Mouse (Mus musculus): ENCODE measurements around the gene Prmt7. TPM values are rescaled to one million over a fixed set of nuclear protein-coding genes. Genes with fewer than 3 reads are reported as not detected.
A peak's percentile ranks its signal among the peaks of the same experiment; 100 is the strongest.

Prmt7 gene
- polyA plus RNA-seq, 1 experiment from 2014 or later = 54.1 TPM

GRCm38 (mm10) chr8:106289464-106289863 is 78.7 kb downstream of the Prmt7 start:
- Histone ChIP-seq H3K36me3 (ENCODE audit: control insufficient read depth, insufficient read depth, low read length) (peaks cover 12% of the 10 kb centered on the region; the same call in 1 of the 2 replicates), H3K4me3 (ENCODE audit: low read depth, low read length) (no peak overlapping the region), H3K9me3 (replicated peaks; ENCODE audit: control insufficient read depth, low read length) (no peaks in the 10 kb centered on the region), H3K4me1 (ENCODE audit: control insufficient read depth, insufficient read depth, low read length) (no peaks in the 10 kb centered on the region), H3K9ac (ENCODE audit: low read length) (no peak overlapping the region), H3K27me3 (replicated peaks; ENCODE audit: control insufficient read depth, insufficient read depth, low read length) (no peaks in the 10 kb centered on the region), H3K27ac (ENCODE audit: low read depth, low read length) (no peak overlapping the region), H3K4me2 (ENCODE audit: low read length) (no peak overlapping the region)
- DNase-seq (ENCODE audit: low spot score) (no peak), ATAC-seq (no peak)
- WGBS = 57% methylated on average over 7 of the region's 7 CpGs

GRCm38 (mm10) chr8:106292484-106293396 is 82.0 kb downstream of the Prmt7 start:
- Histone ChIP-seq H3K36me3 (ENCODE audit: control insufficient read depth, insufficient read depth, low read length) (peaks cover 2% of the 10 kb centered on the region; the same call in 1 of the 2 replicates), H3K27ac (ENCODE audit: low read depth, low read length) (no peak overlapping the region), H3K9me3 (replicated peaks; ENCODE audit: control insufficient read depth, low read length) (no peaks in the 10 kb centered on the region), H3K4me3 (ENCODE audit: low read depth, low read length) (no peak overlapping the region), H3K27me3 (replicated peaks; ENCODE audit: control insufficient read depth, insufficient read depth, low read length) (no peaks in the 10 kb centered on the region), H3K9ac (ENCODE audit: low read length) (no peak overlapping the region), H3K4me2 (ENCODE audit: low read length) (no peak overlapping the region), H3K4me1 (ENCODE audit: control insufficient read depth, insufficient read depth, low read length) (no peaks in the 10 kb centered on the region)
- ATAC-seq (no peak), DNase-seq (ENCODE audit: low spot score) (no peak)
- 65% methylated on average over 20 of the region's 20 CpGs for WGBS

- H3K36me3 ChIP-seq (ENCODE audit: control insufficient read depth, insufficient read depth, low read length) = no peaks in the 10 kb centered on the region
- H3K27ac ChIP-seq (ENCODE audit: low read depth, low read length) = no peak overlapping the region
- DNase-seq (ENCODE audit: low spot score) (no peak), ATAC-seq (no peak)
- no peak overlapping the region for H3K4me3 ChIP-seq (ENCODE audit: low read depth, low read length)
- no peaks in the 10 kb centered on the region for H3K9me3 ChIP-seq (replicated peaks; ENCODE audit: control insufficient read depth, low read length)
- no peak overlapping the region for H3K9ac ChIP-seq (ENCODE audit: low read length)
- no peak overlapping the region for H3K4me2 ChIP-seq (ENCODE audit: low read length)
- WGBS = 81% methylated on average over 5 of the region's 5 CpGs
- no peaks in the 10 kb centered on the region for H3K27me3 ChIP-seq (replicated peaks; ENCODE audit: control insufficient read depth, insufficient read depth, low read length)
- peaks cover 10% of the 10 kb centered on the region for H3K4me1 ChIP-seq (ENCODE audit: control insufficient read depth, insufficient read depth, low read length)
Measured at GRCm38 (mm10) chr8:106298261-106298660, 87.5 kb downstream of the Prmt7 start.

DNA sequence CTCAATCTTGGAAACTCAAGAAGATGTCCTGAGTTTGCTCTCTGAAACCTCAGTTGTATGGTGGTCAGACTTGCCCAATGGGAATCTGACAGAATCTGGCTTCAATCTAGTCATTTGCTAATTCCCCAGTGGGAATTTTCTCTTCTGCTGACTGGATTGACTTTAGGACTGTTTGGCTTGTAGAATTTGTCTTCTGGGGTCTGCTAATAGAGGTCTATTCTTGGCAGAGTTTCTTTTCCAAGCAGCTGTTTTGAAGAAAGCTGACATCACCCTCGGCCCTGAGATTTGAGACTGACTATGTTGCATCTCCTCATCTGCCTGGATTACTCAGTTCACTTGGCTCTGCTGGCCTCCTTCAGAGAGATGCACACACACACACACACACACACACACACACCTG is 88.1 kb downstream of the Prmt7 start:
- Histone ChIP-seq H3K9me3 (replicated peaks; ENCODE audit: control insufficient read depth, low read length) (no peaks in the 10 kb centered on the region), H3K4me3 (ENCODE audit: low read depth, low read length) (no peak overlapping the region), H3K4me2 (ENCODE audit: low read length) (no peak overlapping the region), H3K27me3 (replicated peaks; ENCODE audit: control insufficient read depth, insufficient read depth, low read length) (no peaks in the 10 kb centered on the region), H3K27ac (ENCODE audit: low read depth, low read length) (no peak overlapping the region), H3K9ac (ENCODE audit: low read length) (no peak overlapping the region), H3K4me1 (ENCODE audit: control insufficient read depth, insufficient read depth, low read length) (peaks cover 10% of the 10 kb centered on the region), H3K36me3 (ENCODE audit: control insufficient read depth, insufficient read depth, low read length) (no peaks in the 10 kb centered on the region)
- 89% methylated on average over 1 of the region's 1 CpGs for WGBS
- ATAC-seq (no peak), DNase-seq (ENCODE audit: low spot score) (no peak)

DNA sequence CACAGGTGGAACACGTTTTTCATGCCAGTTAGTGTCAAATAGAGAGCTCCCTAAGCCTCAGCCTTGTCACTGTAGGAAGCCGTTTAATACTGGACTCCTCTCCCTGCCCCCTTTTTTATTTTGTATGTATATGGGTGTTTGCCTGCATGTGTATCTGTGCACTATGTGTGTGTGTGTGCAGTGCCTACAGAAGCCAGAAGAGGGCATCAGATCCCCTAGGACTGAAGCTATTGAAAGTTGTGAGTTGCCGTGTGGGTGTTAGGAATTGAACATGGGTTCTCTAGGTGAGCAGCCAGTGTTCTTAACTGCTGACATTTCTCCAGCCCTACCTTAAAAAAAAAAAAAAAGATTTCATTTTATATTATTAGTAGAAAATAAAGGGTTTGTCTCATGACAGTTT is 89.0 kb downstream of the Prmt7 start:
- H3K9ac ChIP-seq (ENCODE audit: low read length) = no peak overlapping the region
- H3K27me3 ChIP-seq (replicated peaks; ENCODE audit: control insufficient read depth, insufficient read depth, low read length) = no peaks in the 10 kb centered on the region
- no peaks in the 10 kb centered on the region for H3K9me3 ChIP-seq (replicated peaks; ENCODE audit: control insufficient read depth, low read length)
- 91% methylated on average over 3 of the region's 3 CpGs for WGBS
- no peak overlapping the region for H3K4me3 ChIP-seq (ENCODE audit: low read depth, low read length)
- H3K4me2 ChIP-seq (ENCODE audit: low read length) = no peak overlapping the region
- no peak overlapping the region for H3K27ac ChIP-seq (ENCODE audit: low read depth, low read length)
- ATAC-seq (no peak), DNase-seq (ENCODE audit: low spot score) (no peak)
- no peaks in the 10 kb centered on the region for H3K36me3 ChIP-seq (ENCODE audit: control insufficient read depth, insufficient read depth, low read length)
- peaks cover 10% of the 10 kb centered on the region for H3K4me1 ChIP-seq (ENCODE audit: control insufficient read depth, insufficient read depth, low read length)

DNA sequence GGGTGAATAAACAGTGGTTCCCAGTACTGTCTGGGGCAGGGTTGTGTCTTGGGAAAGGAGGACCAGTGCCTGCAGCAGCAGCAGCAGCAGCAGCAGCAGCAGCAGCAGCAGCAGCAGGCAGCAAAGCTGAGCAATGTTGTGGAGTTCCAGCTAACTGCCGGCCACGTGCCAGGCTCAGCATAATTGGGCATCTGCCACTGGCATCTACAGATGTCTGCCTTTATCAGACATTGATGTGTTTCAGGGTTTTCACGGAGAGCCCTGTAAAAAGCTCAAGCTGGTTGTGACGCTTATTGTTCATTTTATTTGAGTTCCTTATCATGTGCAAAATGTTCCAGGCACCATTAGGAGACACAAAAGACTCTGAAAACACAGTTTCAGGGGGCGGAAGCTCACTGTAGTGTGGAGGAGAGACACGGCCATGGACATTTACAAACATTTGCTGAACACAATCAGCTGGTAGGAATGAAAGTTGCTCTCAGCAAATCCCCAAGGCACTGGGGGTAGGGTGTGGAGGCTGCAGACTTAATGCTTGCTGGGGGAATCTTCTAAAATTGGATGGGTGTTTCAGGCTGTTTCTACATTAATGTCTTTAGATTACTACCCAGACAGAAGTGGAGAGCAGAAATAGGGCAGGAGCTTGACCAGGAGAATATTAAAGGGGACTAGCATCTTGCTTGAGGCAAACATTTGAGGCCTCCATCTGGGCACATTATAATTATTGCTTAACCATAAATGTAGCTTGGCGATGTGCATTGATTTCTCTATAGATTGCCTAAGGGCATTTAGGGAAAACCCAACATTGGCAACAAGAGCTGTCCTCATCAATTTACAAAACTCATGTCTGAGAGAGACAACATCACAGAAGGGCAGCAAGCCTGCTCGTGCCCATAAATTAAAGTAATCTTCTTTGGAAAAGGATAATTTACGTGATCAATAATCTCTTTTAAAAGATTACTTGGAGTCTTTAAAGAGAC is 90.3 kb downstream of the Prmt7 start:
- ATAC-seq (peak; percentile 71), DNase-seq (ENCODE audit: low spot score) (peak; percentile 75)
- Histone ChIP-seq H3K9ac (ENCODE audit: low read length) (no peak overlapping the region; the same call in 1 of the 2 replicates), H3K4me2 (ENCODE audit: low read length) (no peak overlapping the region), H3K36me3 (ENCODE audit: control insufficient read depth, insufficient read depth, low read length) (no peaks in the 10 kb centered on the region), H3K9me3 (replicated peaks; ENCODE audit: control insufficient read depth, low read length) (no peaks in the 10 kb centered on the region), H3K27me3 (replicated peaks; ENCODE audit: control insufficient read depth, insufficient read depth, low read length) (no peaks in the 10 kb centered on the region), H3K27ac (ENCODE audit: low read depth, low read length) (no peak overlapping the region; the same call in none of the 2 replicates), H3K4me3 (ENCODE audit: low read depth, low read length) (no peak overlapping the region), H3K4me1 (ENCODE audit: control insufficient read depth, insufficient read depth, low read length) (peaks cover 10% of the 10 kb centered on the region)
- 49% methylated on average over 9 of the region's 9 CpGs for WGBS

Other genes with a start within 250 kb of the Prmt7 start
- gene Slc12a4, start 244.8 kb upstream of the Prmt7 start, polyA plus RNA-seq (2014; fragmentation: Nextera tagmentation; extraction: Ambion mirVana) = 5.1 and 9.4 TPM in 2 replicates
- not detected in 2 replicates for gene Dpep3, start 231.5 kb upstream of the Prmt7 start, polyA plus RNA-seq (2014; fragmentation: Nextera tagmentation; extraction: Ambion mirVana)
- 18.4 and 20.3 TPM in 2 replicates for gene Dus2, start 219.6 kb upstream of the Prmt7 start, polyA plus RNA-seq (2014; fragmentation: Nextera tagmentation; extraction: Ambion mirVana)
- gene Dpep2nb, start 205.0 kb upstream of the Prmt7 start, polyA plus RNA-seq (2014; fragmentation: Nextera tagmentation; extraction: Ambion mirVana) = not detected in 2 replicates
- gene Ddx28, start 199.1 kb upstream of the Prmt7 start, polyA plus RNA-seq (2014; fragmentation: Nextera tagmentation; extraction: Ambion mirVana) = 21.6 and 22.2 TPM in 2 replicates
- gene Nfatc3, start 152.1 kb upstream of the Prmt7 start, polyA plus RNA-seq (2014; fragmentation: Nextera tagmentation; extraction: Ambion mirVana) = 2.6 and 2.7 TPM in 2 replicates
- 0.15 TPM in 1 of 2 replicates, not detected in the other for gene Esrp2, start 74.0 kb upstream of the Prmt7 start, polyA plus RNA-seq (2014; fragmentation: Nextera tagmentation; extraction: Ambion mirVana)
- 7.8 and 7.9 TPM in 2 replicates for gene Pla2g15, start 60.5 kb upstream of the Prmt7 start, polyA plus RNA-seq (2014; fragmentation: Nextera tagmentation; extraction: Ambion mirVana)
- 78.2 and 86.3 TPM in 2 replicates for gene Slc7a6, start 42.1 kb upstream of the Prmt7 start, polyA plus RNA-seq (2014; fragmentation: Nextera tagmentation; extraction: Ambion mirVana)
- 27.7 and 33.8 TPM in 2 replicates for gene Slc7a6os, start within 50 bp of the Prmt7 start, polyA plus RNA-seq (2014; fragmentation: Nextera tagmentation; extraction: Ambion mirVana)
- gene Smpd3, start 127.1 kb downstream of the Prmt7 start, polyA plus RNA-seq (2014; fragmentation: Nextera tagmentation; extraction: Ambion mirVana) = 24.2 and 36.0 TPM in 2 replicates
- 49.6 and 56.4 TPM in 2 replicates for gene Zfp90, start 204.4 kb downstream of the Prmt7 start, polyA plus RNA-seq (2014; fragmentation: Nextera tagmentation; extraction: Ambion mirVana)